ENCODE assay signal across 8 mouse cellular contexts in genomic region chr14:24132092-24132491, GRCm38 (mm10).
DNase-seq lines count a peak whose midpoint lies in the region.

No protein-coding gene starts in this region.

- DNase-seq in cerebellum, postnatal 10 days, result peak; percentile 64 to 68
- DNase-seq in cerebellum, adult 9-10 months, result no peak
- peak; percentile 34 for DNase-seq in left cerebral cortex, postnatal 4 days
- DNase-seq in left cerebral cortex, adult 8-10 months (ENCODE audit: low spot score in 2 of 2), result no peak
- peak; percentile 76 for DNase-seq in adrenal gland, postnatal 14 days
- peak; percentile 65 to 69 for DNase-seq in kidney, postnatal 4 days
- no peak for DNase-seq in right cerebral cortex, postnatal 36 days (ENCODE audit: low spot score in 2 of 2)
- no peak for DNase-seq in spleen, adult 12 weeks (ENCODE audit: low spot score)

- intact Hi-C loops in left cerebral cortex, postnatal 4 days (cut with DNase I), result no loop called here

Comparison
In these comparisons a context has a peak if more than half of its experiments do, and no peak if none do; other contexts are left out.
1. DNase-seq: peak in cerebellum, postnatal 10 days (2 of 2), left cerebral cortex, postnatal 4 days (single experiment), adrenal gland, postnatal 14 days (single experiment) and kidney, postnatal 4 days (2 of 2); none in cerebellum, adult 9-10 months (single experiment), left cerebral cortex, adult 8-10 months (0 of 2), right cerebral cortex, postnatal 36 days (0 of 2) and spleen, adult 12 weeks (single experiment).